Mouse (Mus musculus) erythroblast, embryonic 14.5 days (primary cell): ENCODE measurements around the gene Rsl24d1.

ENCODE experiments used
- GATA1 ChIP-seq: IDR thresholded peaks from 2 replicates; pipeline ENCODE4 v1.6.1; 2012; ENCODE audit warnings: low read length, inconsistent platforms, mixed read lengths
- TAL1 ChIP-seq: IDR thresholded peaks from 3 replicates; pipeline ENCODE4 v1.6.1; 2012; ENCODE audit warnings: low read length, inconsistent platforms, mixed read lengths

DNA sequence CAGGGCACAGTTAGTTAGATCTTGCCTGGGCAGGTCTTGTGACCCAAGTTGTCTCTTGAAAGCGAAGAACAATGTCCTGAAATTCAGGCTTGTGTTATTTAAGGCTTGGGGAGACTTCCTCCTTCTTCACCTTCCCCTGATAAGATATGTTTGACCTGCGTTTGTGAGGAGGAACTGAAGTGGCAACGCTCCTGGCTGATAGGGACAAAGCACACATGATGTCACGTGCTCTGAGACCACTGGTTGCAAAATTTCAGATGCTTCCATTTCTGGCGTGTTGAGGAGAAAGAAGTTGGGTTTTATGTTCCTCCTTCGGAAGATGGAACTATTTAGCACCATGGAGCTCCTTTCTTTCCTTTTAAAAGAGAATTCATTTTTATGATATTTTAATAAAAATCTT, 27.4 kb upstream of the Rsl24d1 start:
- no peak for TF ChIP-seq GATA1
- no peak for TF ChIP-seq TAL1
